Mouse (Mus musculus): ENCODE measurements at regions not wholly inside any gene's neighbourhood (a gene's known extent, or its start where the extent isn't known, plus 50 kb on each side); places are given as distances from the start of the nearest gene placed in this dataset.

- DNase-seq (ENCODE audit: low read depth): no peak
Measured at GRCm38 (mm10) chr14:71359581-71359980, 759.9 kb upstream of the Fam160b2 start.

GRCm38 (mm10) chr14:71338219-71338618 lies 738.6 kb upstream of the Fam160b2 start:
- DNase-seq (ENCODE audit: low read depth): no peak

- no peak for DNase-seq (ENCODE audit: low read depth)
Measured at GRCm38 (mm10) chr14:71336906-71337305, 737.3 kb upstream of the Fam160b2 start.

GRCm38 (mm10) chr14:71334022-71334421 lies 734.4 kb upstream of the Fam160b2 start:
- no peak for DNase-seq (ENCODE audit: low read depth)

GRCm38 (mm10) chr14:71329862-71330630 lies 730.4 kb upstream of the Fam160b2 start:
- no peak for DNase-seq (ENCODE audit: low read depth)

- DNase-seq (ENCODE audit: low read depth): no peak
Measured at GRCm38 (mm10) chr14:71327621-71328020, 728.0 kb upstream of the Fam160b2 start.

- peak; percentile 86 for DNase-seq (ENCODE audit: low read depth)
Measured at GRCm38 (mm10) chr14:71326521-71327105, 727.0 kb upstream of the Fam160b2 start.

GRCm38 (mm10) chr14:71315228-71315627 lies 715.6 kb upstream of the Fam160b2 start:
- no peak for DNase-seq (ENCODE audit: low read depth)

- DNase-seq (ENCODE audit: low read depth): no peak
Measured at GRCm38 (mm10) chr14:71299755-71300154, 700.1 kb upstream of the Fam160b2 start.

- no peak for DNase-seq (ENCODE audit: low read depth)
Measured at GRCm38 (mm10) chr14:71281568-71281967, 681.9 kb upstream of the Fam160b2 start.

- no peak for DNase-seq (ENCODE audit: low read depth)
Measured at GRCm38 (mm10) chr14:71276309-71276791, 676.7 kb upstream of the Fam160b2 start.

- peak; percentile 4 for DNase-seq (ENCODE audit: low read depth)
Measured at GRCm38 (mm10) chr14:71272470-71272869, 672.8 kb upstream of the Fam160b2 start.

GRCm38 (mm10) chr14:71257650-71258049 lies 658.0 kb upstream of the Fam160b2 start:
- no peak for DNase-seq (ENCODE audit: low read depth)

GRCm38 (mm10) chr14:71254207-71254606 lies 654.6 kb upstream of the Fam160b2 start:
- DNase-seq (ENCODE audit: low read depth): no peak

- DNase-seq (ENCODE audit: low read depth): no peak
Measured at GRCm38 (mm10) chr14:71252136-71252535, 652.5 kb upstream of the Fam160b2 start.

- DNase-seq (ENCODE audit: low read depth): no peak
Measured at GRCm38 (mm10) chr14:71251116-71251515, 651.5 kb upstream of the Fam160b2 start.

GRCm38 (mm10) chr14:71249387-71249965 lies 649.8 kb upstream of the Fam160b2 start:
- no peak for DNase-seq (ENCODE audit: low read depth)

GRCm38 (mm10) chr14:71248534-71248933 lies 648.9 kb upstream of the Fam160b2 start:
- DNase-seq (ENCODE audit: low read depth): no peak

GRCm38 (mm10) chr14:71241655-71242390 lies 642.2 kb upstream of the Fam160b2 start:
- DNase-seq (ENCODE audit: low read depth): no peak

GRCm38 (mm10) chr14:71236192-71236591 lies 636.6 kb upstream of the Fam160b2 start:
- no peak for DNase-seq (ENCODE audit: low read depth)

GRCm38 (mm10) chr14:71234900-71235299 lies 635.3 kb upstream of the Fam160b2 start:
- no peak for DNase-seq (ENCODE audit: low read depth)

GRCm38 (mm10) chr14:71234276-71234675 lies 634.6 kb upstream of the Fam160b2 start:
- no peak for DNase-seq (ENCODE audit: low read depth)

Measured in gonadal fat pad, adult 2 months (tissue).